In the genomic region with DNA sequence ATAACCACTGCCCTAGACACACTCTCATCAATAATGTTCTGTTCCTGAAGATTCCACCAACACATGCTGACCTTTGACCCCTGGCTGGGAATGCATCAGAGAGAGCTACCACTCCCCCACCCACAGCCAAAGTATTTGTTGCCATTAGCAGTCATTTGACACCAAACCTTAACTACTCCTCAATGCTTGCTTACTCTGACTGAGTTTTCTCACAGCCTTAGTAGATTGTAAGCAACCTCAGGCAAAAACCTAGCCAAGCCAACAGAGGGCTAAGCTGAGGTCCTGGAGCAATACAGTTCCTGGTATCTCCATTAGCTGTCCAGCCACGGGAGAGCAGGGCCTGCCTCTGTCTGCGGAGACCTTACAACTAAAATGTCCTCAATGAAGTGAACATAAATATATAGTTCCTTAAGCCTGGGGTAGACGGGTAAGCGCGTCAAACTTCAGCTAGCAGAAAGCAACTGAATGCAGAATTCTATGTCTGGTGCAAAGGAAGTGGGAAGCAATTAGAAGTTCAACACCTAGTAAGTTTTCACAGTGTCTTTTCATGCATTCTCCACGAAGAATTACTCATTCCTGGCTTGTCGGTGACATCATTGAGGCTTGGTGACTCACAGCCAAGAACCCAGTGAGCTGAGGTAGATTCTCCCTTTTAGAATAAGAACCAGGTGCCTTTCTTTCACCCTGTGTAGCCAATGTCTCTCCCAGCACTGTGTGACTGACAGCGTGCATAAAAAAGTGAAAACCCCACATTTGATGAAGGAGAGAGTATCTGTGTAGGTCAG, we compare ENCODE assay signal across 22 mouse cellular contexts.
DNase-seq lines count a peak whose midpoint lies in the region; ATAC-seq and TF ChIP-seq lines count a peak whose summit lies in the region.
"Had no signal": no experiment of that assay in that cellular context is flagged by ENCODE, and none has a peak within 500 bp of the region (broad histone marks: within the 10 kb centered on the region; RNA-seq: fewer than 3 reads in every experiment).

No protein-coding gene starts in this region.

- WGBS in kidney, embryonic 14.5 days: 59% methylated on average over 8 of the region's 8 CpGs
- WGBS in lung, postnatal 0 days: 67% methylated on average over 8 of the region's 8 CpGs

- H3K4me2 ChIP-seq in kidney, embryonic 14.5 days (replicated peaks; ENCODE audit: low read depth, low read length): no peak overlapping the region
- H3K4me2 ChIP-seq in lung, postnatal 0 days (replicated peaks; ENCODE audit: low read depth, low read length): no peak overlapping the region
- H3K4me2 ChIP-seq: midbrain, embryonic 11.5 days; neural tube, embryonic 15.5 days had no signal

- no peak for TF ChIP-seq EP300 in lung, postnatal 0 days (IDR thresholded peaks at IDR 0.05)

- H3K9ac ChIP-seq in kidney, embryonic 14.5 days (ENCODE audit: low read depth, low read length): no peak overlapping the region
- no peak overlapping the region for H3K9ac ChIP-seq in lung, postnatal 0 days (replicated peaks; ENCODE audit: low read depth)
- H3K9ac ChIP-seq: liver, postnatal 0 days; neural tube, embryonic 15.5 days had no signal

- H3K27me3 ChIP-seq in kidney, embryonic 14.5 days (ENCODE audit: control insufficient read depth, insufficient read depth, low read length): no peaks in the 10 kb centered on the region
- H3K27me3 ChIP-seq in lung, postnatal 0 days (replicated peaks; ENCODE audit: insufficient read depth, low read length): no peaks in the 10 kb centered on the region
- H3K27me3 ChIP-seq: neural tube, embryonic 15.5 days had no signal

- H3K4me1 ChIP-seq in kidney, embryonic 14.5 days (ENCODE audit: control insufficient read depth, insufficient read depth, low read length): peaks cover 5% of the 10 kb centered on the region; the same call in 1 of the 2 replicates
- no peaks in the 10 kb centered on the region for H3K4me1 ChIP-seq in lung, postnatal 0 days (ENCODE audit: insufficient read depth, low read depth, low read length)
- H3K4me1 ChIP-seq: neural tube, embryonic 15.5 days had no signal

- peak; percentile 77 for ATAC-seq in kidney, embryonic 14.5 days (ENCODE audit: low FRiP score, low TSS enrichment)
- no peak for ATAC-seq in lung, postnatal 0 days
- ATAC-seq: activated CD4-positive, CD25-positive, alpha-beta regulatory T cell, adult 4 months; liver, postnatal 0 days had no signal

- no peak overlapping the region; the same call in 1 of the 2 replicates for H3K27ac ChIP-seq in kidney, embryonic 14.5 days (ENCODE audit: low read depth, low read length)
- no peak overlapping the region for H3K27ac ChIP-seq in lung, postnatal 0 days (ENCODE audit: low read length)
- H3K27ac ChIP-seq: heart, adult 2 months; hindbrain, embryonic 10.5 days; neural tube, embryonic 15.5 days had no signal

- H3K4me3 ChIP-seq in kidney, embryonic 14.5 days (ENCODE audit: low read length): no peak overlapping the region
- no peak overlapping the region for H3K4me3 ChIP-seq in lung, postnatal 0 days (ENCODE audit: low read depth, low read length)
- H3K4me3 ChIP-seq: heart, adult 2 months; hindbrain, embryonic 10.5 days; neural tube, embryonic 15.5 days had no signal

- TF ChIP-seq CTCF in lung, postnatal 0 days (IDR thresholded peaks at IDR 0.05): no peak

- no peaks in the 10 kb centered on the region for H3K36me3 ChIP-seq in kidney, embryonic 14.5 days (ENCODE audit: control insufficient read depth, insufficient read depth, low read length)
- H3K36me3 ChIP-seq in lung, postnatal 0 days (ENCODE audit: insufficient read depth, low read length): no peaks in the 10 kb centered on the region
- H3K36me3 ChIP-seq: hindbrain, embryonic 10.5 days; neural tube, embryonic 15.5 days had no signal

- no peak for DNase-seq in kidney, postnatal 36 days
- peak; percentile 24 for DNase-seq in right cerebral cortex, postnatal 25 days
- DNase-seq in right cerebral cortex, postnatal 10 days (ENCODE audit: low spot score in 2 of 2): no peak
- DNase-seq in brain, adult 2 months (ENCODE audit: low read depth, low spot score): peak; percentile 70
- no peak for DNase-seq in neural tube, embryonic 10.5 days (ENCODE audit: extremely low spot score, low spot score)
- DNase-seq in lung, postnatal 0 days (ENCODE audit: low spot score): no peak
- no peak for DNase-seq in c-Kit-positive CD71-positive TER-119-positive erythroid progenitor cells, embryonic 14.5 days (ENCODE audit: low spot score)
- DNase-seq: cerebellum, adult 11-12 months; cerebellum, postnatal 36 days; gastrocnemius, postnatal 14 days; heart, adult 2 months; kidney, adult 9 months; layer of hippocampus, adult 9-11 months; liver; liver, postnatal 0 days; lung, postnatal 36 days; retina, postnatal 1 day had no signal

- H3K9me3 ChIP-seq in kidney, embryonic 14.5 days (ENCODE audit: control insufficient read depth, low read length): no peaks in the 10 kb centered on the region
- H3K9me3 ChIP-seq in lung, postnatal 0 days (ENCODE audit: low read length): no peaks in the 10 kb centered on the region
- H3K9me3 ChIP-seq: hindbrain, embryonic 10.5 days; neural tube, embryonic 15.5 days had no signal

Comparison
In these comparisons a context has a peak if more than half of its experiments do, and no peak if none do; other contexts are left out.
1. DNase-seq: peak in right cerebral cortex, postnatal 25 days (single experiment) and brain, adult 2 months (single experiment); none in kidney, postnatal 36 days (0 of 2), right cerebral cortex, postnatal 10 days (0 of 2), neural tube, embryonic 10.5 days (single experiment), lung, postnatal 0 days (single experiment) and c-Kit-positive CD71-positive TER-119-positive erythroid progenitor cells, embryonic 14.5 days (single experiment).